Mouse (Mus musculus) MEL (cell line): ENCODE measurements around the gene Exosc6.
"Not testable (repeated sequence)": the region's sequence is repeated elsewhere in the genome, so short reads cannot be mapped to it uniquely, and the experiment has no call there.

ENCODE experiments used
- CTCF ChIP-seq, 3 experiments: IDR thresholded peaks in 2 of 3; conservative IDR thresholded peaks in 1 of 3; 2 replicates each; pipeline ENCODE4 v1.5.1; 2011 to 2012; ENCODE audit warnings: low read length in 3 of 3, low read depth in 2 of 3, mild to moderate bottlenecking in 2 of 3, improper control_type of control experiment in 1 of 3, inconsistent platforms in 1 of 3, mixed read lengths in 1 of 3, moderate library complexity in 1 of 3; ENCODE audit not compliant: control insufficient read depth in 1 of 3, insufficient read depth in 1 of 3, poor library complexity in 1 of 3, severe bottlenecking in 1 of 3
- ELF1 ChIP-seq: IDR thresholded peaks from 2 replicates; pipeline ENCODE4 v1.6.1; 2014; ENCODE audit warnings: low read depth, mild to moderate bottlenecking, inconsistent platforms, low read length, improper control_type of control experiment, moderate library complexity
- EP300 ChIP-seq, 2 experiments: IDR thresholded peaks; 2 replicates each; pipeline ENCODE4 v1.6.1; 2011; ENCODE audit warnings: improper control_type of control experiment in 2 of 2, low read length in 2 of 2, low read depth in 1 of 2, mild to moderate bottlenecking in 1 of 2
- GATA1 ChIP-seq: IDR thresholded peaks from 2 replicates; pipeline ENCODE4 v1.6.1; 2011; ENCODE audit warnings: low read depth, low read length, improper control_type of control experiment
- POLR2A ChIP-seq, 2 experiments: IDR thresholded peaks; 2 replicates each; pipeline ENCODE4 v1.6.1; 2011 to 2012; ENCODE audit warnings: low read length in 2 of 2, mild to moderate bottlenecking in 2 of 2, control low read depth in 1 of 2, improper control_type of control experiment in 1 of 2, low read depth in 1 of 2, moderate library complexity in 1 of 2; ENCODE audit not compliant: control insufficient read depth in 1 of 2, insufficient read depth in 1 of 2, poor library complexity in 1 of 2
- SIN3A ChIP-seq: IDR thresholded peaks from 2 replicates; pipeline ENCODE4 v1.6.1; 2012; ENCODE audit warnings: low read length, improper control_type of control experiment, inconsistent platforms
- USF1 ChIP-seq: IDR thresholded peaks from 2 replicates; pipeline ENCODE4 v1.6.1; 2014; ENCODE audit warnings: low read depth, mild to moderate bottlenecking, inconsistent platforms, low read length, improper control_type of control experiment, moderate library complexity
- ZC3H11A ChIP-seq: IDR thresholded peaks from 2 replicates; pipeline ENCODE4 v1.6.1; 2012; ENCODE audit warnings: low read depth, mild to moderate bottlenecking, inconsistent platforms, low read length, improper control_type of control experiment
- ZNF384 ChIP-seq: IDR thresholded peaks from 2 replicates; pipeline ENCODE4 v1.6.1; 2012; ENCODE audit warnings: low read depth, mild to moderate bottlenecking, inconsistent platforms, low read length, improper control_type of control experiment

GRCm38 (mm10) chr8:111094719-111095302, 38.7 kb downstream of the Exosc6 start:
- not testable (repeated sequence) for TF ChIP-seq CTCF (IDR thresholded peaks at IDR 0.05 in 2 of 3, conservative IDR thresholded peaks at IDR 0.05 in 1 of 3; ENCODE audit: control insufficient read depth in 1 of 3, insufficient read depth in 1 of 3, low read depth in 2 of 3, low read length in 3 of 3, poor library complexity in 1 of 3, severe bottlenecking in 1 of 3); ZNF384; EP300 (IDR thresholded peaks at IDR 0.05; ENCODE audit: low read depth in 1 of 2, low read length in 2 of 2); ELF1; ZC3H11A; GATA1; USF1; SIN3A
- peak in 1 of 2 experiments; percentile 37; a peak in 1 of 4 replicates for TF ChIP-seq POLR2A (IDR thresholded peaks at IDR 0.05; ENCODE audit: control insufficient read depth in 1 of 2, insufficient read depth in 1 of 2, low read depth in 1 of 2, low read length in 2 of 2, poor library complexity in 1 of 2)
